Mouse (Mus musculus) colon, adult 2 months (tissue): ENCODE data around the gene Gm10600. TPM values are rescaled to one million over a fixed set of nuclear protein-coding genes. Genes with fewer than 3 reads are reported as not detected.

Experiments
- polyA plus RNA-seq: library from polyadenylated mRNA; depleted of rRNA; stranded (reverse); fragments of >200 nt; gene quantifications from 2 replicates; pipeline ENCODE4 v1.2.3, GENCODE M21; 2012; rRNA removed

Gene Gm10600
- not detected in 2 replicates for polyA plus RNA-seq

DNA sequence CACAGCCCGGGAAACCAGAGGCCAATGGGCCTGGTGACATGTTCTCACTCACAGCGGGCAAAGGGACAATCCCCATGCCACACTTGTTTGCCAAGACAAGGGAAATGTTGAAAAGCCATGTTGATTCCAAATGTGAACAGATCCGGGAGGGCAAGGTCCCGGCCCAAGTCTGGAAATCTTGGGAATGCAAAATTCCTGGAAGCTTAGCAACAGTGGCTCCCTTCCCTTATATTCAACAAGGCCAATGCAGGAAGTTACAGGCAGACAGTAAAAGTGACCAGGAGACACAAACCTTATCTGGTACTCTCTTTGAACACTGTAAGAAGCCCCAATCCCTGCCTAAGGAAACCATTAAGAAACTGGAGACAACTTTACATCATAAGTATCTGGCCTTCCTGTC lies at the start of gene Gm10600:
Gm10600 (plus strand) TSS at position 301 of the 400 bp plus-strand sequence.

DNA sequence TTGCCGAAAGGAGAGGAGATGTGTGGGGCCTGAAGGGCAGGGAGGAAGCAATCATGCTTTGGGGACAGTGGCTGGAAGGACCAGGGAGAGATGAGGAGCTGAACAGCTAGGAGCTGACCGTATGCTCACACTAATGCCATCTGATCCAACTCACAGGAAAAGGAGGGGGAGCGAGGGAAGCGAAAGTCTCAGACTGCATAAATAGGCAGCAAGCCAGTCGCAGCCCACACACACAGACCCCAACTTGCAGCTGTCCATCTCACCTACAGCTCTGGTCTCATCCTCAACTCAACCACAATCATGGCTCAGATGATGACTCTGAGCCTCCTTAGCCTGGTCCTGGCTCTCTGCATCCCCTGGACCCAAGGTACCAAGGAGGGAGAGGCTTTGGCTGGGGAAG lies 15.0 kb downstream of the Gm10600 start, which contains the start of gene Ccl21b:
Ccl21b (plus strand) TSS at position 301 of the 400 bp plus-strand sequence.

Other genes with a start within 250 kb of the Gm10600 start
- 0.07 TPM in 1 of 2 replicates, not detected in the other for gene Gm21093, start 205.9 kb upstream of the Gm10600 start, polyA plus RNA-seq
- not detected in 2 replicates for gene Gm3893, start 149.4 kb upstream of the Gm10600 start, polyA plus RNA-seq
- gene Gm13304, start 125.8 kb upstream of the Gm10600 start, polyA plus RNA-seq, result not detected in 2 replicates
- not detected in 2 replicates for gene Gm13306, start 87.2 kb upstream of the Gm10600 start, polyA plus RNA-seq
- gene Gm13305, start 72.0 kb upstream of the Gm10600 start, polyA plus RNA-seq, result 0.09 TPM in 1 of 2 replicates, not detected in the other
- gene Ccl21b, start 15.1 kb downstream of the Gm10600 start, polyA plus RNA-seq, result 6.7 TPM in 1 of 2 replicates, not detected in the other
- gene Gm21953, start 53.6 kb downstream of the Gm10600 start, polyA plus RNA-seq, result not detected in 2 replicates
- 0.03 and 0.05 TPM in 2 replicates for gene Fam205a3, start 77.7 kb downstream of the Gm10600 start, polyA plus RNA-seq
- gene Gm21586, start 198.7 kb downstream of the Gm10600 start, polyA plus RNA-seq, result not detected in 2 replicates
- gene Gm2163, start 226.1 kb downstream of the Gm10600 start, polyA plus RNA-seq, result 0.07 and 0.08 TPM in 2 replicates